Mouse (Mus musculus): ENCODE data around the gene Zfp629. TPM values are rescaled to one million over a fixed set of nuclear protein-coding genes. Genes with fewer than 3 reads are reported as not detected.

Zfp629 gene
- total and polyA plus RNA-seq, 2 experiments from 2014 or later, result 11.3 to 22.0 TPM

GRCm38 (mm10) chr7:127646363-127646762 is 30.8 kb upstream of the Zfp629 start:
- Histone ChIP-seq H3K4me1 (ENCODE audit: control insufficient read depth, insufficient read depth) (no peaks in the 10 kb centered on the region), H3K9me3 (replicated peaks; ENCODE audit: control insufficient read depth, low read length) (no peaks in the 10 kb centered on the region), H3K4me2 (ENCODE audit: low read depth, low read length) (no peak overlapping the region), H3K27me3 (ENCODE audit: control insufficient read depth, insufficient read depth, low read length) (0 out of 2 replicates have a peak, but pooled peaks cover 3% of the 10 kb centered on the region), H3K27ac (ENCODE audit: low read depth) (no peak overlapping the region), H3K4me3 (ENCODE audit: low read depth, low read length) (no peak overlapping the region), H3K36me3 (replicated peaks; ENCODE audit: control insufficient read depth, insufficient read depth, low read length) (no peaks in the 10 kb centered on the region), H3K9ac (replicated peaks; ENCODE audit: low read depth, low read length) (no peak overlapping the region)
- WGBS, result 80% methylated on average over 4 of the region's 4 CpGs
- TF ChIP-seq CTCF (IDR thresholded peaks at IDR 0.05; ENCODE audit: low read depth) (no peak), EP300 (IDR thresholded peaks at IDR 0.05; ENCODE audit: low read depth) (no peak)
- ATAC-seq (ENCODE audit: insufficient read depth, low read depth) (no peak), DNase-seq (ENCODE audit: low spot score) (no peak)

GRCm38 (mm10) chr7:127642254-127642653 is 26.7 kb upstream of the Zfp629 start:
- TF ChIP-seq CTCF (IDR thresholded peaks at IDR 0.05; ENCODE audit: low read depth), result no peak
- no peak for TF ChIP-seq EP300 (IDR thresholded peaks at IDR 0.05; ENCODE audit: low read depth)
- no peak overlapping the region for H3K4me2 ChIP-seq (ENCODE audit: low read depth, low read length)
- no peak overlapping the region for H3K4me3 ChIP-seq (ENCODE audit: low read depth, low read length)
- H3K9me3 ChIP-seq (replicated peaks; ENCODE audit: control insufficient read depth, low read length), result no peaks in the 10 kb centered on the region
- H3K4me1 ChIP-seq (ENCODE audit: control insufficient read depth, insufficient read depth), result peaks cover 5% of the 10 kb centered on the region
- no peak overlapping the region for H3K27ac ChIP-seq (ENCODE audit: low read depth)
- WGBS, result 70% methylated on average over 4 of the region's 4 CpGs
- H3K36me3 ChIP-seq (replicated peaks; ENCODE audit: control insufficient read depth, insufficient read depth, low read length), result no peaks in the 10 kb centered on the region
- H3K9ac ChIP-seq (replicated peaks; ENCODE audit: low read depth, low read length), result no peak overlapping the region
- H3K27me3 ChIP-seq (ENCODE audit: control insufficient read depth, insufficient read depth, low read length), result 0 out of 2 replicates have a peak, but pooled peaks cover 3% of the 10 kb centered on the region
- ATAC-seq (ENCODE audit: insufficient read depth, low read depth), result no peak
- no peak for DNase-seq (ENCODE audit: low spot score)

- H3K4me3 ChIP-seq (ENCODE audit: low read depth, low read length), result no peak overlapping the region
- H3K9me3 ChIP-seq (replicated peaks; ENCODE audit: control insufficient read depth, low read length), result no peaks in the 10 kb centered on the region
- no peak for TF ChIP-seq CTCF (IDR thresholded peaks at IDR 0.05; ENCODE audit: low read depth)
- TF ChIP-seq EP300 (IDR thresholded peaks at IDR 0.05; ENCODE audit: low read depth), result no peak
- 16% methylated on average over 4 of the region's 4 CpGs for WGBS
- H3K27ac ChIP-seq (ENCODE audit: low read depth), result no peak overlapping the region
- H3K4me1 ChIP-seq (ENCODE audit: control insufficient read depth, insufficient read depth), result peaks cover 8% of the 10 kb centered on the region
- H3K36me3 ChIP-seq (replicated peaks; ENCODE audit: control insufficient read depth, insufficient read depth, low read length), result no peaks in the 10 kb centered on the region
- H3K4me2 ChIP-seq (ENCODE audit: low read depth, low read length), result no peak overlapping the region
- no peak overlapping the region for H3K9ac ChIP-seq (replicated peaks; ENCODE audit: low read depth, low read length)
- DNase-seq (ENCODE audit: low spot score), result no peak
- 0 out of 2 replicates have a peak, but pooled peaks cover 3% of the 10 kb centered on the region for H3K27me3 ChIP-seq (ENCODE audit: control insufficient read depth, insufficient read depth, low read length)
- no peak for ATAC-seq (ENCODE audit: insufficient read depth, low read depth)
Measured at GRCm38 (mm10) chr7:127641260-127641659, 25.7 kb upstream of the Zfp629 start.

- peak overlapping the region; percentile 46 for H3K9ac ChIP-seq (replicated peaks; ENCODE audit: low read depth, low read length)
- no peaks in the 10 kb centered on the region for H3K36me3 ChIP-seq (replicated peaks; ENCODE audit: control insufficient read depth, insufficient read depth, low read length)
- H3K4me3 ChIP-seq (ENCODE audit: low read depth, low read length), result peak overlapping the region; percentile 52
- H3K9me3 ChIP-seq (replicated peaks; ENCODE audit: control insufficient read depth, low read length), result no peaks in the 10 kb centered on the region
- TF ChIP-seq EP300 (IDR thresholded peaks at IDR 0.05; ENCODE audit: low read depth) (no peak), CTCF (IDR thresholded peaks at IDR 0.05; ENCODE audit: low read depth) (no peak)
- ATAC-seq (ENCODE audit: insufficient read depth, low read depth), result peak; percentile 91
- DNase-seq (ENCODE audit: low spot score), result peak; percentile 84
- peak overlapping the region; percentile 69 for H3K4me2 ChIP-seq (ENCODE audit: low read depth, low read length)
- H3K4me1 ChIP-seq (ENCODE audit: control insufficient read depth, insufficient read depth), result peaks cover 8% of the 10 kb centered on the region
- H3K27me3 ChIP-seq (ENCODE audit: control insufficient read depth, insufficient read depth, low read length), result no peaks in the 10 kb centered on the region
- no peak overlapping the region for H3K27ac ChIP-seq (ENCODE audit: low read depth)
- WGBS, result under 1% methylated on average over 23 of the region's 27 CpGs
Measured at GRCm38 (mm10) chr7:127636963-127637362, 21.4 kb upstream of the Zfp629 start.

GRCm38 (mm10) chr7:127631416-127631815 is 15.8 kb upstream of the Zfp629 start:
- Histone ChIP-seq H3K4me1 (ENCODE audit: control insufficient read depth, insufficient read depth) (no peaks in the 10 kb centered on the region), H3K9ac (replicated peaks; ENCODE audit: low read depth, low read length) (no peak overlapping the region), H3K36me3 (replicated peaks; ENCODE audit: control insufficient read depth, insufficient read depth, low read length) (no peaks in the 10 kb centered on the region), H3K9me3 (replicated peaks; ENCODE audit: control insufficient read depth, low read length) (no peaks in the 10 kb centered on the region), H3K4me2 (ENCODE audit: low read depth, low read length) (no peak overlapping the region), H3K4me3 (ENCODE audit: low read depth, low read length) (no peak overlapping the region), H3K27me3 (ENCODE audit: control insufficient read depth, insufficient read depth, low read length) (no peaks in the 10 kb centered on the region), H3K27ac (ENCODE audit: low read depth) (no peak overlapping the region)
- TF ChIP-seq EP300 (IDR thresholded peaks at IDR 0.05; ENCODE audit: low read depth) (no peak), CTCF (IDR thresholded peaks at IDR 0.05; ENCODE audit: low read depth) (no peak)
- no peak for DNase-seq (ENCODE audit: low spot score)
- no peak for ATAC-seq (ENCODE audit: insufficient read depth, low read depth)
- whole genome bisulfite sequencing, result 82% methylated on average over 4 of the region's 4 CpGs

- H3K27ac ChIP-seq (ENCODE audit: low read depth), result no peak overlapping the region
- H3K9ac ChIP-seq (replicated peaks; ENCODE audit: low read depth, low read length), result no peak overlapping the region
- H3K4me1 ChIP-seq (ENCODE audit: control insufficient read depth, insufficient read depth), result no peaks in the 10 kb centered on the region
- ATAC-seq (ENCODE audit: insufficient read depth, low read depth) (no peak), DNase-seq (ENCODE audit: low spot score) (no peak)
- 73% methylated on average over 5 of the region's 5 CpGs for WGBS
- no peaks in the 10 kb centered on the region for H3K9me3 ChIP-seq (replicated peaks; ENCODE audit: control insufficient read depth, low read length)
- H3K4me2 ChIP-seq (ENCODE audit: low read depth, low read length), result no peak overlapping the region
- no peaks in the 10 kb centered on the region for H3K36me3 ChIP-seq (replicated peaks; ENCODE audit: control insufficient read depth, insufficient read depth, low read length)
- no peaks in the 10 kb centered on the region for H3K27me3 ChIP-seq (ENCODE audit: control insufficient read depth, insufficient read depth, low read length)
- TF ChIP-seq EP300 (IDR thresholded peaks at IDR 0.05; ENCODE audit: low read depth) (no peak), CTCF (IDR thresholded peaks at IDR 0.05; ENCODE audit: low read depth) (no peak)
- no peak overlapping the region for H3K4me3 ChIP-seq (ENCODE audit: low read depth, low read length)
Measured at GRCm38 (mm10) chr7:127628646-127629045, 13.0 kb upstream of the Zfp629 start.

Data from heart, postnatal 0 days (tissue).